Mouse (Mus musculus) embryo, embryonic 9.5 days (tissue): ENCODE data around the gene Cd209g.
A peak's percentile ranks its signal among the peaks of the same experiment; 100 is the strongest.
"Not testable (repeated sequence)": the region's sequence is repeated elsewhere in the genome, so short reads cannot be mapped to it uniquely, and the experiment has no call there.

Experiments
- DNase-seq: peaks from one replicate; pipeline ENCODE4 v3.0.0-alpha.2; 2017; ENCODE audit errors: extremely low spot score

The Cd209g gene

DNA sequence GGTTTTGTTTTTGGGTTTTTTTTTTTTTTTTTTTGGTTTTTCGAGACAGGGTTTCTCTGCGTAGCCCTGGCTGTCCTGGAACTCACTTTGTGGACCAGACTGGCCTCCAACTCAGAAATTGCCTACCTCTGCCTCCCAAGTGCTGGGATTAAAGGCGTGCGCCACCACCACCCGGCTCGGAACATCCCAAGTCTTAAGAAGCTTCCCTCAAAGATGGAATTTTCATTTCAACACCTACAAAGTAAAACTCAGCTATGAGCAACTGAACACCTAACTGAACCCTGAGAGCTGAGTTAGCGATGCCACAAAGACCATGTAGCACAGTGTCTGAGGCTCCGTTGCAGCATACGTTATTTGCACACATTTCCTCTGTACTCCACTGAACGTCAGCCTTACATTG lies at the start of gene Cd209g:
TSS of gene Cd209g (plus strand) at position 301 of the 400 bp plus-strand sequence.
- no peak for DNase-seq

DNA sequence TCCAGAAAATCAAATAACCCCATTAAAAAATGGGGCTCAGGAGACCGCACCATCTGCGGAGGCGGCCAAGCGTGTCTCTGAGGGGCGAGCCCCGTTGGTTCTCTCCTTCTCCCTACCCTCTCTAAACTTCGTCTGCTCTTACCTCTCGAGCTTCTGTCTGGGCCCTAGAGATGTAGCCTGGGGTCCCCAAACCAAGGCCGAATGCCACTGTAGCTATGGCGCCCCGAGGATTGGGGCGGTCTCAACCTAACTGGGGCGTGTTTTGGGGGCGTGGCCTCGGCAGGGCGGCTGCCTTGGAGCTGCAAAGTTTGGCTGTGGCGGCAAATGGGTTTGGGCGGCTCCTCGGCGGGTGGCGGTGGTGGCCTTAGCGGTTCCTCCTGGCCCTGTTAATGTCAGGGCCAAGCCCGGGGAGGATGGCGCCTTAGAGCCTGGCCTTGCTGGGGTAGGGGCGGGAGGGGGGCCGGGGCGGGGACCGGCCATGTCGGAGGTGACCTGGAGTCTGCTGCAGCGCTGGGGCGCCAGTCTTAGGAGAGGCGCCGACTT lies 46.6 kb upstream of the Cd209g start:
- peak; percentile 1 for DNase-seq

DNA sequence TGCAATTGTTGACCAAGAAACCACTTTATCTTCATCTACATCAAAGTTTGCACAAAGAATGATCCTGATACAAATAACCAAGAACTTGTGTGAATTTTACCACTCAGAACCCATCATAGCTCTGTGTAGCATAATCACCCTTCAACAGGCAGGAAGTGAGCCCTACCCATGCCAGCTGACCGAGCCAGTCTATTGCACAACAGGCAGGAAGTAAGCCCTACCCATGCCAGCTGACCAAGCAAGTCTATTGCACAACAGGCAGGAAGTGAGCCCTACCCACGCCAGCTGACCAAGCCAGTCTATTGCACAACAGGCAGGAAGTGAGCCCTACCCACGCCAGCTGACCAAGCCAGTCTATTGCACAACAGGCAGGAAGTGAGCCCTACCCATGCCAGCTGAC lies 45.4 kb upstream of the Cd209g start:
- not testable (repeated sequence) for DNase-seq

DNA sequence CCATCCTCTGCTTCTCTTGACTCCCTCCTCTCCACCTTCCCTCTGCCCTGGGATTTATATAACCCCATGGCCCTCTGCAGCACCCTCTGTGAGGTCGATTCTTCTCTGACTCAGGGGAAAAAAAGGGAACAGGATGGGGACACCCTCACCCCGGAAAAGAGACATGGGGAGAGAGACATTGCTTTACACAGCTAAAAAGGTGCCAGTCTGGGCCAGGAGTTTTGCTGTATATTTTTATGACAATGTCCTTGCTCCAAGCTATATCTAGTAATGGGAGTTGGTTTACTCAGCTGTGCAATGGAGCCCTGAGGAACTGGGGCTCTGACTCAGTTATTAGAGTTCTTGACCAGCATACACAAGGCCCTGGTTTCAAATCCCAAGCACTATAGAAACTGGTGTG lies 28.2 kb upstream of the Cd209g start, which contains the start of gene Cd209f:
TSS of gene Cd209f (minus strand) at position 101 of the 400 bp plus-strand sequence.
- DNase-seq: not testable (repeated sequence)

DNA sequence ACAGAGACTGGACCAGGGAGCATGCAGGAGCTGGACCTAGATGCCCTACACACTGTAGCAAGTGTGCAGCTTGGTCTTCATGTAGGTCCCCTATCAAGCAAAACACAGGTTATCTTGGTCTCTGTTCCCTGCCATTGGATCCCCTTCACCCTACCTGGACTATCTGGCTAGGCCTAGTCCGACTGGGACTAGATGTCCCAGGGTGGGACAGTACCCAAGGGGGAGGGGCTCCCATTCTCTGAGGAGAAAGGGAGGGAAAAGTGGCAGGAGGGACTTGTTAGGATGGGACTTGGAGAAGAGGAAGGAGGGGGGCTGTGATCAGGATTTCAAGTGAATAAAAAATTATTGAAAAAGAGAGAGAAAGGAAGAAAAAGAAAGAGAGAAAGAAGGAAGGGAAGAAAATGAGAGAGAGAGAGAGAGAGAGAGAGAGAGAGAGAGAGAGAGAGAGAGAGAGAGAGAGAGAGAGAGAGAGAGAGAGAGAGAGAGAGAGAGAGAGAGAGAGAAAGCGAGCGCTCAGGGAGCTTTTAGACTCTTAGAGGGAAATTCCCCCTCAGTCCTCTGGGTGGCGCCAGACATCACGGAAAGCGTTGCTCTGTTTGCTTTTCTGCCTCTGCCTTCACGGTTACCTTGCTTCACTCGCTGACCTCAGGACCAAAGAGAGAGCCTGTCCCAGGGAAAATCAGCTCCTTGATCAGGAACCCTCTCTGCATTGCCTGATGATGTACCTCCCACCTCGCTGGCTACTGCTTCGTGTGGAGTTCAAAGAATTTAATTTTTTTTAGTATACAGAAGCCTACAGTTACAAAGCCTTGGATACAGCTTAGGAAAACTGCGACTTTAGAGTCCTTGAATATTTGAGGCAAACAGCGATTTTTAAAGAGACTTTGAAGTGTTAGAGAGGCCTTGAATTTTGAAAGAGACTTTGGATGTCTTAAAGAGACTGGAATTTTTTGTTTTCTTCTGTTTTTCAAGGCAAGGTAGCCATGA lies 6.1 kb downstream of the Cd209g start:
- peak; percentile 60 for DNase-seq

DNA sequence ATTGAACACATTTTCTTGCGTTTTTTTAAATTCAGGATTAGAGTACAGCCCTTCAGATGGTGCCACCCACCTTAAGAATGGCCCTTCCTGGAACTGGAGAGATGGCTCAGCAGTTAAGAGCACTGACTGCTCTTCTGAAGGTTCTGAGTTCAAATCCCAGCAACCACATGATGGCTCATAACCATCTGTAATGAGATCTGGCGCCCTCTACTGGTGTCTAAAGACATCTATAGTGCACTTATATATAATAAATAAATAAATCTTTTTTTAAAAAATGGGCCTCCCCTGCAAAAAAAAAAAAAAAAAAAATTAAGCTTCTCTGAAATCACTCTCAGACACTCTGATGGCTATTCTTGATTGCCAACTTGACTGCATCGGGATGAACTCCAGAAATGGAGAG lies 7.8 kb downstream of the Cd209g start:
- no peak for DNase-seq

DNA sequence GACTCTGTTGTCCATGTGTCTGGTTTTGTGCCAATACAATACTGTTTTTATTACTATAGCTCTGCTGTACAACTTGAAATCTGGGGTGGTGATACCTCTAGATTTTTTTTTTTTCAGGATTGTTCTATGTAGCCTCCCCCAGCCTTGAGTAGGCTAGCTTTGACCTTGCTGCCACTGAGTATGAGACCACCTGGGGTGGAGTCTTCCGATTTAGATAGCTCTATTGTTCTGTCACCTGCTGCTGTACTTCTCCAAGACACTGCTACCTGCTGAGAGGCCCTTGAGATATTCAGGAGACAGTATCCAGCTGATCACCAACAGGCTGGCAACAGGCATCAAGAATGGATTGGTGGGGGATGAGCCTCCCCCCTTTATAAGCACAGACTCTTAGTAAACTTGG lies 13.4 kb downstream of the Cd209g start:
- DNase-seq: no peak

DNA sequence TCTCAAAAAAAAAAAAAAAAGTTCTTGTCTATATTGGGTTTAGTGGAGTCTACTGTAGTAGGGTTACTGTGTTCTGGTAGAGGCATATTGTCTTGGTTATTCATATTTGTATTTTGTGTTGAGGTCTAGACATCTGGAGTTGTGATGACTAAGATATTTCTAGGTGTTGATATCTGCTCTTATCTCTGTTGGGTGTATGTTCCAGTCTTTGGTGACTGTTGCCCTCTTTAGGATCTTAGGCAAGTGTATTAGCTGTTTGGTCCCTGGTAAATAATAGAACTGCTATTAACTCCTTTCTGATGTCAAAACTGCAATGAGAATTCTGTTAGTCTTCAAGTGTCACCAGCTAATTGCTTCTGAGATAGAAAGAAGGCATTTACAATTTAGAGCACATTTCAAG lies 21.0 kb downstream of the Cd209g start:
- no peak for DNase-seq

DNA sequence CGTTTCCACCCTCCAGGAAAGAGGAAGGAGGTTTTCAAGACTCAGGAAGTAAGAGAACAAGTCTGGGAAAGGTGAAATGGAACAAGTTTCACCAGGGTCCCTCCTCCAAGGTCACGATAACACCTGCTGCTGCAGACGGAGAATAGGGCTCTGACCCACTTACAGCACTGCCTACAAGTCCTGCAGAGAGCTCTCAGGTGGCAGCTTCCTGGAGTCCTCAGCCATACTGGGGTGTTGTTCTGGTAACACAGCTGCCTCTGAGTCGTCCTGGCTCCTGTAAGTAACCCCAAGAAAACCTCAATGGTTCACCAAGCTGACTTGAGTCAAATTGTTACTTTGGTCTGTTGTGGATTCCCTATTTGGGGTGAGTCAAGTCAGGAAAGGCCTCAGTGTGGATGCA lies 28.9 kb downstream of the Cd209g start:
- no peak for DNase-seq

DNA sequence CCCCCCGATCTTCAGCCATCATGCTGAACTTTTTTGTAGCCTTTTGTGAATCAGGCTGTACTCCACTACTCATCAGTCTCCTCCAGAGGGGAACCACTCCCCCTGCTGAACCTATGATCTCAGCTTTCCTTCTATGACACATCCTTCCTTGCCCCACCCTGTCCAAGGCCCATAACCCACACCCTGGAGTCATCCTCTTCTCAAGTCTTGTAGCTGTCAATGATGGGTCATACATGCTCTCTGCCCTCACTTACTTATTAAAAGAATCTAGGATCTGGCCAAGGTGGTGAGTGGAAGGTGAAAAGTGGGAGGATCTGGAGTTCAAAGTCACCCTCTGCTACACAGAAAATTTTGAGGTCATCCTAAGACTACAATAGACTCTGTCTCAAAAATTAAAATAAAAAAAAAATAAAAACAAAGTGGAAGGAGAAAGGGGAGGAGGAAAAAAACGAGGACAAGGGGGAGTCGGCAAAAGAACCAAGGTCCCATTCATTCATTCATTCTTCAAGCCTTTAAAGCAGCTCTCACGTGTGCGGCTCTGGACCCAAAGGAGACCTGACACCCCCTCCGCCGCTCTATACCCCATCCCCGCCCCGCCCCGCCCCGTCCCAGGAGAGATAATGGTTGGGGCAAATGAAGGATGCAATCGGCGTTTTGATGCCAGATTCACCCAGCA lies 31.4 kb downstream of the Cd209g start:
- DNase-seq: peak; percentile 19

DNA sequence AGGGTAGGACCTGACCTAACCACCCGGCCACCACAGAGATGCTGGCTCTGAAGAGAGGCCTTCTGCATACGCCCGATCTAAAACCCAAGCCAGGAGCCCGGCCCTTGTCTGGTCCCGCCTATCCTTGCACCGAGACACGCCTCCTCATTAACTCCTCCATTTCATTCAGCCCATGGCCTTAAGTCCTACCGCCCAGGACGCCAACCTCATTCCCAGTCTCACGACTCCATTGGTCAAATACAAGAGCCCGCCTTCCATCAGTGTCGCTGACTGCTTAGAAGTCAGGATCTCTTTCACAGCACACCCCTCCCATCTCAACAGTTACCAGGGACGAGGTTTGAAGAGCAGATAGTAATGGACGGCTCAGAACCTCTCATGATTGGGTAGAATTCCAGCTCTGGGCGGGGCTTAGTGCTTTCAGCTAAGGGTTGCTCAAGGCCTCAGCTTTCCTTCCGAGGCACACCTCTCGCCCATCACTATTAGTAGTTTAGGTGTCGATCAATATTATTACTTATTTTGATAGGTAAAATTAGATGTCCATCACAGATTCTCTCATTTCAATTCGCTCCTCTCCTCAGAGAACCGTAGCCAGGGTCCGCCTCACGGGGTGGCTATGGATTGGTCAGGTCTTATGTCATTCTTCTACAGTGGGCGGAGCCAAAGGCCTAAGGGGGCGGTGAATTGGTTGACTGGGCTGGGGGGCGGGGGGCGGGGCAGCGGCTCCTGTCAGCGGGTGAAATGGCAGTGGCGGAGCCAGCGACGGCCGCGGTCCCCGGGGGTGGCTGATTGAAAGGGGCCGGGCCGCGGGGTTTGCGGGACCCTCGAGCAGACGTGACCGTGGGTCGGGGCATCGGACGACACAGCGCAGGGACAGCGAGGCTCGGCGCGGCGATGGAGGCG lies 32.2 kb downstream of the Cd209g start, which contains the start of gene Evi5l:
TSS of gene Evi5l (plus strand) at position 716 of the 900 bp plus-strand sequence.
- peak; percentile 98 for DNase-seq

DNA sequence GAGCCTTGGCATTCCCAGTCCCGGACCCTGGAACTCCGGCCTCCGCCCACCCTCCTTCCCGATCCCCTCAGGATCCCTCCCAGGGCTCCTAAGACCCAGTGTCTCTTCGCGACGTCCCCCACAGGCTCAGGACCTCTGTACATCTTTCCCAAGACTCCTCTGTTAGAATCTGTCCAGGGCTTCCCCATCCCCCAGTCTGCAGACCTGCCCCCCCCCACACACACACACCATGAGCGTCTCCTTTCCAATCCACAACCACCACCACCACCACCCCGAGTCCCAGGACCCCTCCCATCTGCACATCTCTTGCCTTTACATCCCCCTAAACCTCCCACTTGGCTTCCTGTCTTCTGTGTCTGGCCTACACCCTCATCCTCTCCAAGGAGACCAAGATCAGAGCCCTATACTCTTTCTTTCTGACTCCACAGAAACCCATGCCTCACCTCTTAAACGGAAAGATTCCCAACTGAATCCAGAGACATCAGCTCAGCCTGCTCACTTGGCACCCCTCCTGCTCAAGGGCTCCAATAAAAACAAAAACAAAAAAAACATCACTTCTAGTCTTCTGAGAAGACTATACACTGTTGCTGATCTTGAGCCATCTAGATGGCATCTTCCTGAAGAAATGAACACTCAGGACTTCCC lies 33.1 kb downstream of the Cd209g start:
- DNase-seq: no peak

DNA sequence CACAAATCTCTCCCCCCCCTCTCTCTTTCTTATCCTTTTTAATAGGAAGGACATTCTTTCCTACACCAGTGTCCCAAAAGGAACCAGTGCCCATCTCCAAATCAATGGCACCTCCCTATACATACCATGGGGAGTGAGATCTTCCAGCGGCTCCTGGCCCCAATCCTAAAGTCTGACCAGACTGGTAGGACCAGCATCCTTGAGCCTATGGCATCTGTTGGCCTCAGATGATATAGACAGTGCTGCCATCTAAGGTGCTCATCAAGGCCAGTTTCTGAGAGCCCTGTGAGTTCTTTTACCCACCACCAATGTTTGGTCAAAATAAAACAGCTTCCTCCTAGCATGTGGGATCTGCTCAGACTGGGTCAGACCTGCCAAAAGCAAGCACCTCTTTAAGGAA lies 34.0 kb downstream of the Cd209g start:
- DNase-seq: no peak

DNA sequence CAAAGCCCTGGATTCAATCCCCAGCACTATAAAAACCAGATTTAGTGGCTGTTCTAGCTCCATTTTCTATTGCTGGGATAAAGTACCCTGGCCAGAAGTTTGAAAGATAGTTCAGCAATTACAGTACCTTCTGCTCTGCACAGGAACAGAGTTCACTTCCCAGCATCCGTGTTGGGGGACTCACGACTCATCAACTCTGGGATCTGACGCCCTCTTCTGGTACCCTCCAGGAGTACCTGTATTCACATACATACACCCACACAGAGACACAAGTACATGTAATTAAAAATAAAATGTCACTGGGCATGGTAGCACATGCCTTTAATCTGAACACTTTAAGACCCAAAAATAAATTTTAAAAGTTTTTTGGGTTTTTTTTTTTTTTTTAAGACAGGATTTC lies 38.6 kb downstream of the Cd209g start:
- DNase-seq: no peak

DNA sequence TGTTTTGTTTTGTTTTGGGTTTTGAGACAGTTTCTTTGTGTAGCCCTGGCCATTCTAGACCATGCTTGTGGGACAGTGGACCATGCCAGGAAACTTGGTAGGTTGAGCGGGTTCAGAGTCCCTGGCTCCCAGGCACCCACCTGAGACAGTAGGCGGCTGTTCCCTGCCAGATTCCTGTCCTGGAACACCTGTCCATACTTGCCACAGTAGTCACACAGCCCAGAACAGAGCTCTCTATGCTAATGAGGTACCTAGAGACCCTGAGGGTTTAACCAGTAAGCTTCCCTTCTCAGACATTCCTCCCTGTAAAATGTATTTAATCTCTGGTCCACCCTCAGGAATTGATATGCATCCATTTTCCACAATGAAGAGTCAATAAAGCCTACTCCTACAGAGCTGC lies 40.1 kb downstream of the Cd209g start:
- no peak for DNase-seq

DNA sequence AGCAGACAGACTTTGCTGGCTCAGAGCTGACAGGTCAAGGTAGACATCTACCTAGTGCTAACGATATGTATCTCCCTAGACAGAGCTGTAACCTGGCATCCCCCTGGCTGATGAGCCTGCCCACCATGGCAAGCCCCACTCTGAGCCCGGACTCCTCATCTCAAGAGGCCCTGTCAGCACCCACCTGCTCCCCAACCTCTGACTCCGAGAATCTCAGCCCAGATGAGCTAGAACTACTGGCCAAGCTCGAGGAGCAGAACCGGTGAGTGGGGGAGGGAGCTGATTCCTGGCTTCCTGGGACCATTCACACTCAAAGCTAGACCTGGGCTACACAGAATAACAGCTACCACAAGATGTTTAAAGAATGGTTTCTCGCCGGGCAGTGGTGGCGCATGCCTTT lies 49.5 kb downstream of the Cd209g start:
- DNase-seq: no peak

DNA sequence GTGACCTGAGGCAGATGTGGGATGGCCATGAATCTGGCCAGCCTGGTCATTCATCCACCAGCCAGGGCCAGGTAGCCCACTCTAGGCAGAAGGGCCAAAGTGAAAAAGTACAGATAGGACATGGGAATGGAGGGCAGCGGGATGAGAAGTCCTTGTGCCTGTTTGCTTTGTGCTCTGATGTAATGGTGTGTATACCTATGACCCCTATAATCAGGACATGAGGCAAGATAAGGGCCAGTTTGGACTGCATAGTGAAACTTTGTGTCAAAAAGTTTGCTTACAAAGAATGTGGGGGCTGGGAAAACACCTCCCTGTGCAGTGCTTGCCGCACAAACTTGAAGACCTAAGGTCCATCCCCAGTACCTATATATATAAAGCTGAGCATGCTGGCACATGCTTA lies 52.3 kb downstream of the Cd209g start:
- no peak for DNase-seq
